Mouse (Mus musculus): Measurements from ENCODE around the gene Arid1b.
"Not testable (repeated sequence)": the region's sequence is repeated elsewhere in the genome, so short reads cannot be mapped to it uniquely, and the experiment has no call there.

Gene Arid1b

DNA sequence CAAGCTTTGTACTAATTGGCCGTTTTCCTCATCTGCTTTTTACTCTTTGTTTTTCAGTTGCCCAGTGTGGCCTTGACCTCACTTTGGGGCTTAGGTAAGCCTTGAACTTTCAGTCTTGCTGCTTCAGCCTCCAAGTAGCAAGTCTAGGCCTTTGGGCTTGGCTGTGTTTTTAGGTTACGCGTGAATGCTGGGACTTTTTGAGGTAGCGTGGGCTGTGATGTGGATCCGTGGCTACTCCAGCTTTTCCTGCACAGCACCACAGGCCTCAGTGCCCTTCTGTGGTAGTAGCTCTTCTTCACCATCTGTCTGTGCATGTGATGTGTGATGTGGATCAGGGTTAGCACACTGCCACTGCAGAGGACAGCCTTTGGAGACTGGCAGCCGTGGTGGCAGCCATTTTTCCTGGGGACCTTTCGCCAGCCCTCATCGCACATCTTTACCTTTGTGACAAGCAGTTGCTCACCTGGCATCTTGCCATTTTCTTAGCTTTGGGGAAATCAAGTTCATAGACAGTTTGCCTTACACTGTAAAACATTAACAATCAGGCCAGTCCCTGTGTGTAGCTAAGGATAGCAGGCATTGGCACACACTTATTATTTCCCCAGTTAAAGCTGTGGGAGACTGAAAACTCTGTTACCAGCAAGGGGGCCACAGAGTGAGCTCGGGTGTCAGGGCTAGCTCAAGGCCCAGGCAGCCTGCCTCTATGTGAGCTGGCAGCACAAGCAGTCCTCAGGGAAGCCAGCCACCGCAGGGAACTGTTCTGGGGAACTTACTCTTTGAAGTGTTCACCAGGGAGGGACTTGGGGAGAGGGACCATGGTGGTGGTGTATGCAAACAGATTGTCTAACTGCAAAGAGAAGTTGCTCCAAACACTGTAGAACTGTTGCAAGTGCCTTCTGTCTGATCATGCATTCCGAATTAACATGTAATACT is 112.4 kb downstream of the Arid1b start:
- intact Hi-C loops (cut with DNase I): no loop called here

DNA sequence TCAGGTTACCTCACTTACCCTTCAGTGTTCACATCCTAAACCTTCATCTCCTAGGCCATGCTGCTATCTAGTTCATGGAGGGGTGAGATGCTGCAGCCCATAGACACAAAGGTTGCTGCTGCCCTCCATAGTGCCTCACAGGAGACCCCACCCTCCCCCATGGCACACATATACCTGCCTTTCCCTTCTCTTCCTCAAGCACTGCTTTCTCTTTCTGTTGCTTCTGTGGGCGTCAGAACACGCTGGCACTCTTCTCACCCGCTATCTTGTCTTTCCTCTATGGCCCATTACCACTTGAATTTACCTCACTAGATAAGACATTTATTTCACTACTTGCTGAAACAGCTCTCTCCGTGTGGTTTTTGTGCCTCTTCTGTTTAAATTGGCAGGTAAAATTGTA is 113.4 kb downstream of the Arid1b start:
- intact Hi-C loops (cut with DNase I): no loop called here

DNA sequence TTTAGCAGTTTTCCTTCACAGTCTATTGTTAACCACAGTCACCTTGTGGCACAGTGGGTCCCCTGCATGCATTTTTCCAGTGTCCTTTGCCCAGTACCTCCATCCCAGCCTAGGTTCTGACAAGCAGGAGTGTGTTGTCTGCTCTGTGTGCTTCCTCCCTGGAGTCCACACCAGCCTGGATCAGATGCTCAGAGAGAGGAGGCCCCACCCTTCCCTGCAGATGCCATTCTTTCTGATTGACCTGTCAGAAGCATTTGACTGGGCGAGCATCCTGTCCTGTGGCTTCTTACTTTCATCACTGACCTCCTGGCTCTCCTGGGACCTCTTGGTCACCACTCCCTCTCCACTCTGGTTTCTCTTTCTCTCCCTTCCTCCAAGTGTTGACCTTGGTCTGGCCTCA is 113.9 kb downstream of the Arid1b start:
- intact Hi-C loops (cut with DNase I): no loop called here

DNA sequence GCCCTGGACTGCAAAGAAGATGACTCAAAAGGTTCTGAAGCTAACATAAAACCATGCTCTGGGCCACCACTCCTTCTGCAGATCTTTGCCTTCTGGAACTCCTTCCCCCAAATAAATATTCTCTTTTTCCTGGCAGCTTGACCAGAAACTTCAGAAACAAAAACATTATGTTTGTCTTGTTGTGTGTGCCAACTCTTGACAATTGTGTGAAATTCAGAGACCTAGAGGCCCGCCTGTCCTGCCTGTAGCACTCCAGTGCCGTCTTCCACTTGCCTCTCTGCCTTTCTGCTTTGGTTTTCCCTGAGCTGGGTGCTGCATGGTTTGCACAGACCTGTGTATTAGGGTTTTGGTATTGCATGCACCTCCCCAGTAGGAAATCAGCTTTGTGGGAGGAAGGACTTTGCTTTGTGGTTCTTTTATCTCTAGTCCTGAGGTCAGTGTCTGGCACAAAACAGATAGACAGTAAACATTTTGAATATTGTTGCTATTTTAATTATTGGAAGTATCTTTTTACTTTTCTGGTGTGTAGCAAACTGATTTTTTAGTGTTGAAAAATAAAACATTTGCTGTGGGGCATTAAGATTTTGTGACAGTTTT is 114.5 kb downstream of the Arid1b start:
- intact Hi-C loops (cut with DNase I): no loop called here

DNA sequence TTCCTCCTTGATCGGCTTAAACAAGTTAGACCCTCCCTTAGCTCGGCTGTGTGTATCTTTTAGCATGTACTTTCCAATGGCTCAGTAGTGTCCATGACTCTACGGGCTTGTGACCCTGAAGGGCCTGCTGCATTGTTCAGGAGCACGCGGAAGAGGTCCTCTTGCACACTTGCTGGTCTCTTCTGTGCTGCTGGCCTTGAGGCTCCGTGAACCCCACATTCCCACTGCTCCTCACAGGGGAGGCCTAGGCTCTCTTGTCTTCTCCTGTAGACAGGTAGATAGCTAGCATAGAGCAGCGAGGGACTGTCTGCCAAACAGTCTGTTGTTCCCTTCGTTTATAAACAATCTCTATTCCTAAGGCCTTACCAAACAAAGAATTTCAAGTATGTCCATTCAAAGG is 115.2 kb downstream of the Arid1b start:
- intact Hi-C loops (cut with DNase I): no loop called here

DNA sequence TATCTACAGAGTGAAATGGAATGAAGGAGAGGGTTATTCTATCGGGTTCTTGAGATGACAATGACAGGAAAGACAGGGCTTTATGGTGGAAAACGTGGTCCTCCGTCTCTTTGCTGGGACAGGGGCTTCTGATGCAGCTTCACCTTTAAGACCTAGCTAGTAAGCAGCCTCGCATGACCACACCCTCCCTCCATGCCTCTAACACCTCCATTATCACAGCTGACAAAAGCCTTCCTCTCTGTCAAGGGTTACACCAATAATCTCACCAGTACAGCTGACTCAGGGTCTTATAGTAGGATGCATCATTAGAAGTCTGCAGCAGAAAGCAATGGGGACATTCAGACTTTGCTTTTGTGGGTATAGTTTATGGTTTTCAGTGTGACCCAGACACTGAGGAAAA is 116.0 kb downstream of the Arid1b start:
- intact Hi-C loops (cut with DNase I): no loop called here

DNA sequence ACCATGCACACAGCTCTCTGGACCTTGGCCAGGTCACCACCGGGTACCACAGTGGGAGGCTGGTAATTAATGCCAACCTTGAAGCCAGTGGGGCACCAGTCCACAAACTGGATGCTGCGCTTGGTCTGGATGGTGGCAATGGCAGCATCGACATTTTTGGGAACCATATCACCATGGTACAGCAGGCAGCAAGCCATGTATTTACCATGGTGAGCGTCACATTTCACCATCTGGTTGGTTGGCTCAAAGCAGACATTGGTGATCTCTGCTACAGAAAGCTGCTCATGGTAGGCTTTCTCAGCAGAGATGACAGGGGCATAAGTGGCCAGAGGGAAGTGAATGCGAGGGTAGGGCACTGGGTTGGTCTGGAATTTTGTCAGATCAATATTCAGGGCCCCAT is 116.8 kb downstream of the Arid1b start:
- intact Hi-C loops (cut with DNase I): not testable (repeated sequence)

DNA sequence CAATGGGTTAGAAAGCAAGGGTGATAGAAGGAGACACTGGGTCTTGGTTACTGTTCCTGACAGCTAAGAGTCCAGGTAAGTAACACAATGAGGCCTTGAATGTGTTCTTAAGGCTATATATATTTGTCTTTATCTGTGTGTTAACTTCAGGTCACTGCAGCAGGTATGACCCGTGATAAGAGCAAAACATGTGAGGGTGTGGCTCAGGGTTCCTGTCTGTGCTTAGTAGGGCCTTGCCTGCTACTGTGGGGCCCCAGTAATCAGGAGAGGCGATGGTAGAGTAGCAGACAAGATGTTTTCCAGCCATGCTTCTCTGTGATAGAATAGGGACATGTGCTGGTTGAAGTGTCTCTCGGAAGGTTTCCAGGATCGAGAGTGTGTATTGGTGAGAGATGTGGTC is 118.0 kb downstream of the Arid1b start:
- intact Hi-C loops (cut with DNase I): no loop called here

DNA sequence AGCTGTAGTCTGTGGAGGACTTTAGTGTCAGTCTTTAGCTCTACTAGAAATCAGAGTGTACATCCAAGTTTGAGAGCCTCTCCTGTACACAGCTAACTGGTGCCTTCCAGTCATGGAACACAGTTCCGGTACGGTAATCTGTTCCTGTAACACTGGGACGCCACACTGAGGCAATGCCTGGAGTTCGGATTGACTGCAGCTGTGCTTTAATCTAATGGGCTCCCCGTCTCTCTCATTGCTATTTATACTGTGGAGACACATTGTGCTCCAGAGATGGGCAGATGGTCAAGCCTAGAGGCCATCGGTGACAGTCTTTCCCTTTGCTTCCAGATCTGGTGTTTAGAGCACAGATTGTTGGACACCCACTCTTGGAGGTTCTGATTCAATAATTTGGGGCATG is 121.8 kb downstream of the Arid1b start:
- intact Hi-C loops (cut with DNase I): no loop called here

DNA sequence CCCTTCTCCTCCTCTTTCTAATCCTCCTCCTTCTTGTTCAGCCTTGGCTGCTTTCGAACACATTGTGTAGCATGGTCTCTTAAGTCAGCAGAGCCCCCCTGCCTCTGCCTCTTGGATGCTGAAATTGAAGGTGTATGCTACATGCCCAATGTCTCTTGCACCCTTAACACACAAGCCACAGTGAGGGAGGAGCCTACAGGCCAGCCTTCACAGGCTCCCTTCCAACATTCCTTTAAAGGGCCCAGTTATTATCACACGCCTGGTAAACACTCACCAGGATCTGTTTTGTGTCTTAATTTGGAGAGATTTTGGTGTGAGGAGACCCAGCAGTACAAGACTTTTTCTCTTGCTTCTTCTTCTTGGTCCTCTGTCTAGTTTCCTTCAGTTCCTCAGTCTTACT is 122.9 kb downstream of the Arid1b start:
- intact Hi-C loops (cut with DNase I): no loop called here

DNA sequence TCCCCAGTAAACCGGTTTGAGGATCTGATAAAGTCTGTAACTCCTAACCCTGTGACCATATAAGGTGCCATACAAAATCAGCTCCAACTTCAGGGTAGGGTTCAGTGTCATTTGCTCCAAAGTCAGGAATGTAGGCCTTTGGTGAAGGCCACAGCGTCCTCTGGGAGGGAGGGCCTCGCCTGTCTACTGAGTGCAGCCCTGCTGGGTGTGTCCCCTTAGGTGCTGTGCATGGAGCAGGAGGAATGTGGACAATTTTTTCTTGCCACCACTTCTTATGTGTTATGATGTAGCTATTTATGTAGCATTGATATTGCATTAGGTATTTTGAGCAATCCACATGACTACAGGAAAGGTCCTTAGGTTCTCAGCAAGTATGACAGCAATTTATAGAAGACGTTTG is 124.0 kb downstream of the Arid1b start:
- intact Hi-C loops (cut with DNase I): no loop called here

DNA sequence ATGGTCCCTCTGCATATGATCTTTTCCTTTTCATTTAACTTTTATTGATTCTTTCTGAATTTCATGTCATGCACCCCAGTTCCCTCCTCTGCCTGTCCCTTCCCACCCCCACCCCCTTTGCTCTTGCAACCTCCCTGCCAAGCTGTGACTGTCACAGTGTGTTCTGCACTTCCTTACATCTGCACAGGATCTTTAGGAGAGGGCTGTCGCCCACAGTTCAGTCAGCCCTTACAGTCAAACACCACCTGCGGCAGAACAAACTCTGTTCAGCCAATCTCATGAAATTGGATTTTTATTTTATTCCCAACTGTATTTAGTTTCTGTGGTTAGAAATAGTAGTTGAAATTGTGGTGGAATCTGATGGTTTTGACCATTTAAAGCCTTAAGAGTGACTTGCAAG is 130.5 kb downstream of the Arid1b start:
- intact Hi-C loops (cut with DNase I): no loop called here

DNA sequence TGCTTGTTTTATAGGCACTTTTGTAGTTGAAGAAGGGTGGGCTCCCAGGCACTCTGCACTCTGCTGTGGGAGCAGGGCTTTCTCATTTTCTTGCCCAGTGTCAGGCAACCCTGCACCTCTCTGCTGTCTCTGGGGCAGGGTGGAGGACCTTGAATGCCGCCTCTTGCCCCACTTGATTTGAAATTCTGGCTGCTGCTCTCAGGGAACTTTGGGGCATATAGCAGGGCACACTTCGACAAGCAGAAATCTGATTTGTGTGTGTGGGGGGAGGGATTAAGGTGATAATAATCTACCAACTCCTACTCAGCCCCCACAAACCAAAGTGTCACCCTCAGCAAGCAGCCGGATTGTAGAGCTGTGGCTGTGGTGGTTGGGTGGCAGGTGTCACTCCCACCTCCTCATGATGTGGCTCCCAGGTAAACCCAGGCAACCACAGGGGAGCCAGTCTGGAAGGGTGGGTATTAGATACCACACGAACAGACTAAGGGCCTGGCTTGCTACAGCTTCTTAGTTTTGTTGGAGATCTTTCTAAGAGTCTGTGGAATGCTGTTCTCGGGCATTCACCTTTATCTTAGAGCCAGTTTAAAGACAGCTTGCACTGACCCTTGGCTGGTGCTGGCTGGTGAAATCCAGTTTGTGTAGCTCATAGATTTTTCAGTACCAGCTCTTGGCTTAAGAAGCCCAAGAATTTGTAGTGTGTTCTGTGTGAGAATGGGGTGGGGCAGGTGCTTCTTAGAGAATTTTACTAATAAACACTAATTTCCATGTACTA is 131.1 kb downstream of the Arid1b start:
- intact Hi-C loops (cut with DNase I): no loop called here

DNA sequence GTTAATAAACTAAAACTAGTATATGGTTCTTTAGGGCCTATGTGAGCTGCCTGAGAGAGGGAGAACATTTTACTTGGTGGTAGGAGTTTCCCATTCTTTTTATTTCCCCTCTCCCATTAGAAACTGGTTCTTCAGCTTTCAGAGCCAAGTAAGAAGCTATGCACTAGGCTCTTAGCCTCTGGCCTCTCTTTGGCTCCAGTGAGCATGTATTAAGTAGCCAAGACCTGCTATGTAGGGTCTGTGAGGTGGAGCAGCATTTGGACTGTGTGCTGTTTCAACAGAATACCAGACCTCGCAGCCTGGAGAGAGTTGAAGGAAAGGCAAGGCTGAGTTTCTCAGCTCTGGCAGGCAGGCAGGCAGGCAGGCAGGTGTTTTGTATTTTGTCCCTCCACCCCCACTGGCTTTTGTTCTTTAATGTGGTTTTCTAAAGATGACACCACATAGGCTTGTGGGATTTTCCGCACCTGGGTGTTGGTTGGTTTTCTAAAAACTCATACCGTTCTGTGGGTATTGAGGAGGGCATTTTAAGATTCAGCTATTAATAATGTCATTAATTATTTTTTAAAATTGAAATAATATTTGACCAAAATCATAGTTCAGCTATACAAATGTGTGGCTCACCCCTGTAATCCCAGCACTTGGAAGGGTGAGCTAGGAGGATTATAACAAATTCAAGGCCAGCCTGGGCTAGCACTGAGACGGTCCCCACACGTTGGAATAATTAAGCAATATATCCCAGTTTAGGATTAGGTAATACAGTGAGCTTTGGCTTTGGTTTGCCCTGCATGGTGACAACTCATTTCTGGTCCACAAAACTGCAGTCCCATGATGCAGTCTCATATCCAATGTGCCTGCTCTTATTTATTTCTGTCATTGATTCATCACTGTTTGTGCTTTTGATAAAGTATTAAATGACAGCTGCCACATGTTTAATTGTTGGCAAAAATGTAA is 132.0 kb downstream of the Arid1b start:
- intact Hi-C loops (cut with DNase I): no loop called here

DNA sequence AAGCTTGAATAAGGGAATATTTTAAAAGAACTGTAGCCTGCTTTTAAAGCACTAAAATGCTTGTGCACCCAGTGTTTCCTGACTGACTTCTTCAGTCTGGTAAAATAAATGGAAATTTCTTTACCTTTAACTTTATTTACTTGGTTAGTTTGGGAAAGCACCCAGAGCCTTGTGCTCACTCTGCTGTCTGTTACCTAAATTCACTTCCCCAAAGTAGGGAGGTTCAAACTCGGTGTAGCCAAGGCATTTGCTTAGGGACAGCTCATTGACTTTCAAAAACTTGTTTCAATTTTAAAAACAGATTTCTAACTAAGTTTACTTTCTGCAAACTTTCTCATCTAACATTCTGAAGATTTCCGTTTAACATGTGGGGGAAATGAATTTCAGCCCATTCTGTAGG is 135.5 kb downstream of the Arid1b start:
- intact Hi-C loops (cut with DNase I): no loop called here

DNA sequence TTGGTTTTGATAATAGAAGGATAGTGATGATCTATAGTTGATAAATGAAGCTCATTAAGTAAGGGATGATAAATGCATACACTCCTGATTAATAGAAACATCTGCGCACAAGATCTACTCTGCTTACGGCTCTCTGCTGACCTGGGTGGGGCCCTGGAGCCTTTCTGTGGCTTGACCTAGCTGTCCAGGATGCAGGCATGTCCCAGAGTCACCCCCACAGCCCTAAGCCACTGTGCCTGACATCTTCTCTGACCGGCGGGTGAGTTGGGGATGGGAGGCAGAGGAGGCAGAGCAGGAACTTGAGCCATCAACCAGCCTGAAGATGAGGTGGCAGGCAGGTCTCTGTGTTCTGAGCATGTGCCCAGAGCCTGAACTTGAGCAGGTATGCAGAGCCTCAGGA is 136.0 kb downstream of the Arid1b start:
- intact Hi-C loops (cut with DNase I): no loop called here

DNA sequence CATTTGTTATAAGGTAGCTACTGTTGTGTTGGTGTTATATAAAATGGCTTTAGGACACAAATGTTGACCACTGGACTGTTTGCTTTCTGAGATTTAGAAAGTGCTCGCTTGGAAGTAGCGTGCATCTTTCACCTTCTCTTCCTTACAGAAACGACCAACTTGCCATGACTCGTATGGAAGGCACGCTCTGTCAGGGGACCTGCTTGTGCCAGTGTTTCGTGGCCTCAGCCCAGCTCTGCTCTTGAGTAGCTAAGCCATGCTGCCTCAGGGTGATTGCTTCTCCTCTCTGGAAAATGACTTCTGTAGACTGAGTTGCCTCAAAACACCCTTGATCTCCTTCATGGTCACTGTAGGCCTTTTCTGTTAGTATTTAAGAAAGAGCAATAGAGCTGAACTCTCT is 137.6 kb downstream of the Arid1b start:
- intact Hi-C loops (cut with DNase I): no loop called here

DNA sequence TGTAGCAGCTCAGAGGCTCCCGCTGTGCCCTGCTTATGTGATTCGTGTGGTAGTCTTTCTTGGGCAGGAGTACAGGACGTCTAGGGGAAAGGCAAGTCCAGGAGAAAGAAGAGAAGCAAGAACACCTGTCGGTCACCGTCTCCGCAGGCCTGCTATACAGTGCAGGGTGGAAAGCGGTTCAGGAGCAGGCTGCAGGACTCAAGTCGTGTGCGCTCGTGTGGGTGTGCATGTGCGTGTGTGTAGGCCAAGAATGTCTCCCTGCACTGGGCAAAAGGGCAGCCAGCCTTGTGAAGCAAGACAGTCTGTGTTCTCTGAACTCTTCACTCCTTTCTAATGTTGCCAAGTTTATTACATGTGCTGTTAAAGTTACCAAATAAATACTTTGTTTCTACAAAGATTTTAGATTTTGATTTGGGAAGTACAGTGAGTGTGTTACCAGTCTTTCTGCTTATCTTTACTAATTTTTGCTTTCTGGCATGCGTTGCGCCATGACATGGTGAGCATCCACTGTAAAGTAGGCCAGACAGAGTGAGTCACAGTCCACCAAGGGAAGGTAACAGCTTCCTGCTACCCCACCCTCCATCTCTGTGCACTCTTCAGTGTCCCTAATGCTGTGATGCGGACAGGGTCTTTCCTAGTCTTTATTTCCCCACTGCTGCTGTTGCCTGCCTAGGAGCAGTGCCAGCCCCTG is 138.3 kb downstream of the Arid1b start:
- intact Hi-C loops (cut with DNase I): no loop called here

DNA sequence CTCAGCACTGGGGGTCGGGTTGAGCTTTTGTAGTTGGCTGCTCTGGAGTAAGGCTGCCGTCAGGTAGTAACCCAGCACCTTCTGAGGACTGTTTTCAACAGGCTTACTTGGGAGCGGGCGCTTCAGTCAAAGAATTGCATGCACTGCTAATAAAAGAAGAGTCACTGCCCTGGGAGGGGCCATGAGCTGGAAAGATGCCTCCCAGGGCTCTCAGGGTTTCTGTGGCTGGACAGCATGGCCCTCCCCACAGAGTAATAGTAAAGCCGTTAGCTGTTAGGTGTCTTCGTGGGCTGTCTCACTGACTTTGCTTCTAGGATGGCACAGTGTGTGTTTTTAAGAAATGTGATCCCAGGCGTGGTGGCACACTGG is 138.8 kb downstream of the Arid1b start:
- intact Hi-C loops (cut with DNase I): no loop called here

DNA sequence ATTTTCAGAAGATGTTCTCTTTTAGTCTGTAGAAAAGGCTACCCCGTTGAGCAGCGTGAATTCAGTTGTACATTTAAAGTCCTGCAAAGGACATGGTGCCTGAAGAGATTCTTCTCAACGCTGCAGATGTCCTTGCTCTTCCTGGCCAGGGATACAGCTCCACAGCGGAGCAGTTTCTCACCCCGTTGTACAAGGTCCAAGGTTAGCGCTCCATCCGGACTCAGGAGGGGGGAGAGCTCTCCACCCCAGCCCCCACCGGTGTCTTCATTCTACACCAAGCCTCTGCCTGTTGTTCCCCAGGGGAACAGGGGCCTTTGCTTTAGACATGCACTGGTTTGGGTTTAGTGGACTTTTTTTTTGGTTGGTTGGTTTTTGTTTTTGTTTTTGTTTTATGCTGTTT is 139.7 kb downstream of the Arid1b start:
- intact Hi-C loops (cut with DNase I): no loop called here

DNA sequence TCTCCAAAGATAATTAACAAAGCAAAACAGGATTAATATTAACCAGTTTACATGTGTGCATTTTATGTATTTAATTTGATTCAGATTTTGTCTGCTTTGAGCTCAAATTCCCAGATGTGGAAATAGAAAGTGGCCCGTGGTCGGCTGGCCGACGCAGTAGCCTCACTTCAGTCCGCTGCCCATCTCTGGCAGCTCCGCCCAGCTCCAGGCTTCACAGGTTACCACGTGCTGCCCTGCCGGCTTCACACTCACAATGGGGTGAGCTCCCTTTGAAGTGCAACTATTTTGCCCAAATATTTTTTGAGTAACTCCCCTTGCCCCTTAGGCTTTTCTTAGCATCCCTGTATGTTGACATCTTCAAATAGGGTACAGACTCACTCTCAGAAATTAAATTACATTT is 140.1 kb downstream of the Arid1b start:
- intact Hi-C loops (cut with DNase I): no loop called here
